Mouse (Mus musculus) mouse trophoblast stem cell (cell line): ENCODE results near the gene Trim63.
"Not testable (repeated sequence)": the region's sequence is repeated elsewhere in the genome, so short reads cannot be mapped to it uniquely, and the experiment has no call there.

Source experiments
- in situ Hi-C, 2 experiments: fragments of 300-500 bp; cut with MseI, MboI; formaldehyde crosslinking; loops; 2 replicates in 1 of 2; 3 replicates in 1 of 2; pipeline ENCODE4 v1.15.1; 2025

Gene Trim63

DNA sequence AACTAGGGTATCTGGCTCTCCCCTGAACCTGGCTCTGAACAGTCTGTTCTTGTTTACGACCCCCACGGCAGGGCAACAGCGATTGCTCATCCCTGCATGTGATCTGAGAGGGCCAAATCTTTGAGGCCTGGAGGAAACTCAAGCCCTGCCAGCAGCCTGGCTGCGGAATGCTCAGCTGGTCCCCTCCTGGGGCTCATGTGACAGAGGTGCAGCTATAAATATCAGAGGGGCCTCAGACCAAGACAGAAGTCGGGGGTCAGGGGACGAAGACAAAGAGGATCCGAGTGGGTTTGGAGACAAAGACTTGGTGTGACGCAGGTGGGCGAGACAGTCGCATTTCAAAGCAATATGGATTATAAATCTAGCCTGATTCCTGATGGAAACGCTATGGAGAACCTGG is at the start of gene Trim63:
Gene Trim63, plus strand, starts transcription at position 245 of the 400 bp plus-strand sequence.
- in situ Hi-C loops, result loop anchor here in 1 of 2 experiments (5.0 to 10.0 kb wide), 2 partner anchors 77 to 160 kb away; no protein-coding TSS in a partner anchor

DNA sequence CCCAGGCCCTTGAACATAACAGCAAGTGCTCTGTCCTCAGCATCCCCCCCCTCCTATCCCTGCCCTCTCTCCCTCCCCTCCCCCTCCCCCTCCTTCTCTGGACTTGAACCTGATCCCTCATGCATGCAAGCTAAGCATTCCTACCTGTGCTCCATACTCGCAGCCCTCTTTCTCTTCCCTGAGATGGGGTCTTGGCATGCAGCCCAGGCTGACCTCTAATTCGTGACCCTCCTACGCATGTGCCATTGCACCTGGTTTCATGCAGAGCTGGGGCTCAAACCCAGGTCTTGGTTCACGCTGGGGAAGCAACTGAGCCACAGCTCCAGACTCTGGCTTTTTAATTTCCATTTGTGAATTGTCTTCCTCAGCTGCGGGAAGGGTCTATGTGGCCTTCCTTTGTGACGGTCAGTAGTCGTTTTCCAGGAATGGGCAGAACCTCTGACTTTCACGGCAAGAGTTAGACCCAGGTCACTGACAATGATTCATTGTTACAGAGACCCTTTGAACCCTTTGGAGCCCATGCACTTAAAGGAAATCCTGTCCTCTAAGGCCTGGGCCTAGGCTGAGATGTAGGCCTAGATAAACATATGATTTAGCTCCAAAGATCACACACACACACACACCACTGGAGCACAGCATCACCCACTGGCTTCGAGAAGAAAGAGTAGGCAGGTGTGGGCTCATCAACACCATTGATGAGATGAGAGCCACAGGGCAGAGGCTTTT is 48.9 kb upstream of the Trim63 start:
- in situ Hi-C loops, result no loop called here

DNA sequence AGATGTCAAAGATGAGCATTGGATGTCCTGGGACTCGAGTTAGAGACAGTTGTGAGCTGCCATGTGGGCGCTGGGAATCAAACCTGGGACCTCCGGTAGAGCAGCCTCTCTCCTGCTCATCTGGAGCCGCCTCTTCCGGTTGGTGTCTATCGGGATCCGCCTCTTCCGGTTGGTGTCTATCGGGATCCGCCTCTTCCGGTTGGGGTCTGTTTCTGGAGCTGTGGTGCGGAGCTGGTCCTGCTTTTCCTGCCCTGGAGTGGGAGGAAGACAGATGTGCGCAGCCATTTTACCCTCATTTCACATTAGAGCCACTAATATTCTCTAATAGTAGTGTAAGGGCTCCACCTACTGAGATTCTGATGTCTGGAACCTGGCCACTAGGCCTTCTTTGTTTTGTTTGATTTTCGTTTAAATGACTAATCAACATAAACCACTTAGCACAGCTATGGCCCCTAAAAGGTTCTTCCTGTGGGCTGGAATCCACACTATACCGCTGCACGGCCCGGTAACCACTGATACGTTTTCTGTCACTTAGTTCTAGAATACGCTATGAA is 46.7 kb upstream of the Trim63 start:
- in situ Hi-C loops, result no loop called here

DNA sequence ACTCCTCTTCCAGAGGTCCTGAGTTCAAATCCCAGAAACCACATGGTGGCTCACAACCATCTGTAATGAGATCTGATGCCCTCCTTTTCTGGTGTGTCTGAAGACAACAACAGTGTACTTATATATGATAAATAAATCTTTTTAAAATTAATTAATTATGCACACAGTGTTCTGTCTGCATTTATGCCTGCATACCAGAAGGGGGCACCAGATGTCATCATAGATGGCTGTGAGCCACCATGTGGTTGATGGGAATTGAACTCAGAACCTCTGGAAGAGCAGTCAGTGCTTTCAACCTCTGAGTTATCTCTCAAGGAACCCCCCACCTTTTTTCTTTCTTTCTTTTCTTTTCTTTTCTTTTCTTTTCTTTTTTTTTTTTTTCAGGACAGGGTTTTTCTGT is 45.3 kb upstream of the Trim63 start:
- in situ Hi-C loops, result not testable (repeated sequence)

DNA sequence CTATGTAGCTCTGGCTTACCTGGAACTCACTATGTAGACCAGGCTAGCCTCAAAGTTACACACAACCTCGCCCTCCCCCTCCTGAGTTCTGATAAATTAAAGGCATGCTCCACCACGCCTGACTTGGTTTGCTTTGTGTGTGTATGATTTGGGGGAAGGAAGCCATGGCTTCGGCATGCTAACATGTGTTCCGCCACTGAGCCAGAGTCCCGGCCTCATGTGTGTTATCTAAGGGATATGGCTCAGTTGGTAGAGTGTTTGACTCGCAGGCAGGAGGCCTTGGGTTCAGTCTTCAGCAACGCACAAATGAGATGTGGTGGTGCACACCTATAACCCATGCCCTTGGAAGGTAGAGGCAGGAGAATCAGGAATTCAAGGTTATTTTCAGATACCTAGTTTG is 42.9 kb upstream of the Trim63 start:
- in situ Hi-C loops, result no loop called here

DNA sequence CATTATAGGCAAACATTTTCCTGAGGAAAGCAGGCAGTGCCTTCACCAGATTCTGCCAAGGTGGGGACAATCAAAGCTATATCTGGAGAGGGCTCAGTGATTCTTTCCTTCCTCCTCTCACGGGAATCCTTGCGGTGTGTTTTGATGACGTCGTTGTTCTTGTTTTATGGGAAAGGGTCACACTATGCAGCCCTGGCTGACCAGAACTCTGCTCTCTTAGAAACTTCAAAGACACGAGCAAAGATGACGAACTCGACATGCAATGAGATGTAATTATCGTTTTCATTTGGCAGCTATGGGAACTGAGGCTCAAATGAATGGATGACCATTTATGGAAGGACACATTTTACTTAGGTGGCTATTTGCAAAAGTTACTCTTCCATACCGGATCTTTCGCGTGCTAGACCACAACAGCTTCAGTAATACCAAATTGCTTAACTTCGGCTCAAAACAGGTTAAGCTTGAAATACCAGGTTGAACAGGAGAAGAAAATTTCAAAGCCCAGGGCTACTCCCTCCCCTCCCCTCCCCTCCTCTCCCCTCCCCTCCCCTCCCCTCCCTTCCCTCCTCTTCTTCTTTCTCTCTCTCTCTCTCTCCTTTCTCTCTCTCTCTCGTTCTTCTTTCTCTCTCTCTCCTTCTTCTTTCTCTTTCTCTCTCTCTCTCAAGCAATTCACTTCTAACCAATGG is 42.0 kb upstream of the Trim63 start:
- in situ Hi-C loops, result no loop called here

DNA sequence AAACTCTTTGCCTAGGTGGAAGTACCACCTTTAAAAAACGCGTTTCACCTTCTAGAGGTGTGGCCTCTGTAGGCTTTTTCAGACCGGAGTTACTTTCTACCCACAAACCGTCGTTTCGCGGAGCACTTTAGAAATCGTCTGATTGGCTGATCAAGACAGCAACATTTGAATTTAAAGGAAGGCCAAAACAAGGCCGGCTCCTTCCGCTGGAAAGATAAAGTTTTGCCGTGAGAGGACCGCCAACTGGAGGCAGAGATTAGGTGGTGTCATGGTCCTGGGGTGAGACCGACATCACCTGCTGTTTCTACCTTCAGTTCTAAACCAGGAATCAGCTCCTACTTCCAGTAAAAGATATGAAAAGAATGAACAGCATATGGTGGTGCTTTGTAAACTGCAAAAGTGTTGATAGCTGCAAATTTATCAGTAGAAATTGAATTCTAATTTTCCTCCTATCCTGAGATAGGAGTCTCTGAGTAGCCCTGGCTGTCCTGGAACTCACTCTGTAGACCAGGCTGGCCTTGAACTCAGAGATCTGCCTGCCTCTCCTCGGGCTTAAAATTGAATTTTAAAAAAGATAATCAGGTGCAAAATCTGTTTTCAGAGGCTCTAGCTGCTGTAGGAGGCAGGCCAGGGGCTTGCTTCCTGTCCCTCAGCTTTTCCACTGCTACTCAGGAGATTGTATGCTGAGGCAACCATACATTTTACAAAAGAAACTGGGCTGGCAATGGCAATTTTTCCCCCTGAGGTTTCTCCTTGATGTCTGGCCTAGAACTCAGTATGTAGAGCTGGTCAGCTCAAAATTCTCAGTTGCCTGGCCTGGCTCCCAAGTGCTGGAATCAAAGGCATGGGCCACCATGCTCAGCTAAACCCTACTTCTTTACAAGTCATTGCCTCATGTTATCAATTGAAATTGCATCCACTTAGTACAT is 41.2 kb upstream of the Trim63 start:
- in situ Hi-C loops, result no loop called here

DNA sequence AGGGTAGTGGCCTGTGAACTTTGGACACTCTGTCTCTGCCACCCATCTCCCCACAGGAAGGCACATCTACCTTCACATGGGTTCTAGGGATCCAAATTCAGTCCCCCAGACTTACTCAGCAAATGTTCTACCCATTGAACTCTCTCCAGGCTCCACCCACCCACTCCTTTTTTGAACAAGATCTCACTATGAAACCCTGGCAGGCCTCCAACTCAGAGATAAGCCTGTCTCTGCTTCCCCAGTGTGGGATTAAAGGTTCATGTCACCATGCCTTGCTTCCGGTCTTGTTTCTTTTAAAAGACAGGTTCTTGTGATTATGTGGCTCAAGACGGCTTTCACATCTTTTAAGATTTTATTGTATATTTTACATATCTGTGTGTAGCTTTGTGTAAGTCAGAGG is 30.0 kb upstream of the Trim63 start:
- in situ Hi-C loops, result no loop called here

DNA sequence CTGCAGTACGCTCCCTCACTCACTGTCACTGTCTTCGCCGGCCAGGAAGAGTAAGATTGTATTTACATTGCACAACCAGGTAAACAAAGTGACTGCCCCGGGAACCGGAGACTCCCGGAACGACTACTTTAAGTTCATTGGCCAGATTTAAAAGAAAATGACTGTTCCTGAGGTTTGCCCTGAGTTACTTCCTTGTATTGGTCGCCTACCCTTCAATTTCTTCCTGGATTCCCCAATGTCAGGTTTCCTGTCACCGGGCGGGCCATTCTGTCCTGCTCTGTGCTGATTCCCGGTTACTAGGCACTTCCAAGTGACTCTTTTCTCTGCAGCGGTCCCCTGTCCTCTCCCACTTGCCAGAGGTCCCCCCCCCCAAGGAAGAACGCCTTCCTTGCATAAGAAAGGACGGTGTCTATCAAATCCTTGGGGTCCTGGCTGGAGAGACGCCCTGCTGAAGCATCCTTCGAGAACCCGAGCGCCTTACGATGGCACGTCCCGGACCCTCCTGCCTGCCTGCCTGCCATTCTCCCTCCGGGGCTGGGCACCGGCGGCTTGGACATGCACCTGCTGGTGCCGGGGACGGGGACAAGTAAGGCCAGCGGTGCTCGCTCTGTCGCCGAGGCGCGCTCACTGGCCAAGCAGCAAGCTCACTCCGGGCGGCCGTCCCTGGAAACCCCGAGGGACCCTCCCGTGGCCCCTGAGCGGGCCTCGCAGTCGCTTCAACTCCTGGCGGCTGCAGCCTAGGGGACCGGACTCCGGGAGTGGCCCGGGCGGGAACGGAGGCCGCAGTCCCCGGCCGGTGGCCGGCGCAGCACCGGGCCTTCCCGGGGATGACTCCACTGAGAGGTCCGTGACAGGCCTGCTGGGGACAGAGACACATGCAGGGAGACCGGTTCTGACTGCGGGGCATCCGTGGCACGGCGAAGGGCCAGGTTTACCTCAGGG is 28.4 kb upstream of the Trim63 start:
- in situ Hi-C loops, result no loop called here

DNA sequence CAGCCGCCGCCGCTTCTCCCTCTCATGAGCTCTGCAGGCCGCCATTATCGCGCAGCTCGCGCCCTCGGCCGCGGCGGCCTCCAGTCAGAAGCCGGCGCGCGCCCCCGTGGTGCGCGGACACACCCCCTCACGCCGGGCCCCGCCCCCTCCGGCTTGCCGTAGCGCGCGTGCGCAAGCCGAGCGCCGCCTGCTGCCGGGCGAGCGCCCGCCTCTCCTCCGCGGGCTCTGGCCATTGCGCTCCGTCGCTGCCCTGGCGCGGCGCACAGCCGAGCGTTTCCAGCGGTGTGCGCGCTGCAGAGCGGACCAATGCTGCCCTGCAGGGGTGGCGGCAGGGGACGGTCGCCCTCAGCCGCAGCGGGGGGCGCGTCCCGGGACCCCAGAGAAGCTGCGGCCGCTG is 27.8 kb upstream of the Trim63 start:
- in situ Hi-C loops, result no loop called here

DNA sequence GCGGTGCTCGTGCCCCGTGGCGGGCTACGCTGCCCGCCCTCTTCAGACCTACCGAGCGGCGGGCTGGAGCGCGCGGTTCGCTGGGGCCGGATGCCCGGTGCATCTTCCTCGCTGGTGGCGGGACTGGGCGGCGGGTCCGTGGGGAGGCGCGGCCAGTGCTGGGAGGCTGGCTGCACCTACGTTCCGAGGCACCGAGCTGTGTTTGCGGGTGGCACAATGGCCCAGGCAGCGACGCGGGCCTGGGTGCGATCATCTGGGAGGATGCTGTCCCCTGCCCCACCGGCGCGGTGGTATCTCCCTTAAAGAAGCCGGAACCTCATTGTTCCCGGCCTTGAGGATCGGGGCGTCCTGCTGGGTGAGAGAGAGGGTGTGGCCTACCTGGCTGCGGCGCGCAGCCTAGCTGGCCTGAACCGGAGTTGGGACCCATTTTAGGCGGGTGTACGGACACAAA is 27.3 kb upstream of the Trim63 start, which contains the start of gene Pdik1l:
Gene Pdik1l, minus strand, starts transcription at position 321 of the 451 bp plus-strand sequence.
- in situ Hi-C loops, result no loop called here

DNA sequence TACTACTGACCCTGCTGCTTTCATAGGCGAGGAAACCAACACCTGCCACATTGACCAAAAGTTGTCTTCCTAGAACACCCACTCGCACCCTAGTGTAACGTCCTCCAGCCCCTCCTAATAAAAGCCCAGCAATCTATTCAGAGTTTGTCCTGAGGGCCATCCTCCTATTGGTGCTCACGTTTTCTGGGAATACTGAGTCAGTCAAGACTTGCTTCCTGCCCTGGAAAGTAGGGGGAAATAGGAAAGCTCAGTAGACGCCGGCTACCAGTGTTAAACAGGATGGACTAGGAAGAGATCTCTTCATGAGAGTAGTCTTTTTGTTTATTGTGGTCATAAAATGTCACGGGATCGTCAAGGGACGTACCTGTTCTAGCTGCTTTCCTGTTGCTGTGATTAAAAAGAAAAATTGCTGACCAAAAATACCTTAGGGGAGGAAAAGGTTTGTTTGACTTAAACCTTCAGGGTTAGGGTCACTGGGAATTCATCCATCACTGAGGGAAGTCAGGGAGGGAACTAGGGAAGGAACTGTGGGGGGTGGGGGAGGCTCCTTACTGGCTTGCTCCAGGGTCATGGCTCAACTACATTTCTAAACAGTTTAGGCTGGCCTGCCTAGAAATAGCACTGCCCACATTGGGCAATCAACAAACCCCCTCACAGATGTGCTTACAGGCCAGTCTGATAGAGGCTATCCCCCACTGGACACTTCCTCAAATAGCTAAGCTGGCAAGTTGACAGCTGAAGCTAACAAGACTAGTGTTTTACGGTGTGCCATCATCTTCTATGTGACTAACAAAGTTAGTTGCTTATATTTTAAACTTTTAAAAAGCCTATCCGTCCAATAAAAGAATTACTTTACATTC is 26.3 kb upstream of the Trim63 start:
- in situ Hi-C loops, result no loop called here

DNA sequence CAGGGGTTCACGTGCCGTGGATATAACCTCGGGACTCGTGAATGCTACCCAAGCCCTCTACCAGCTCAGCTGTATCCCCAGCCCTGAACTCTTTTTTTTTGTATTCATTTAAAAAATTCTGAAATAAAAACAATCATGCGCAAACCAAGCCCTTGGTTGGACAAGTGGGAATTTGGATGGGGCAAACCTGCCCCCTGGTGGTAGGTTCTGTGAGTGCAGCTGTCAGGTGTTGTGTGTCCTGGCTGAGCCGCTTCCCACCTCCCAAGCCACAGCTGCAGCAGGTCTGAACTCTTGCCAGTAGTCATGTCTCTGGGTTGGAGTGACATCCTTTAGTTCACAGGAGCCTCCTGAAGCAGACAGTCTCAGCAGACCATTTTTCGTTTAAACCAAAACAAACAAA is 22.9 kb upstream of the Trim63 start:
- in situ Hi-C loops, result loop anchor here in 1 of 2 experiments (5.0 to 10.0 kb wide), 2 partner anchors 35 to 97 kb away; no protein-coding TSS in a partner anchor

DNA sequence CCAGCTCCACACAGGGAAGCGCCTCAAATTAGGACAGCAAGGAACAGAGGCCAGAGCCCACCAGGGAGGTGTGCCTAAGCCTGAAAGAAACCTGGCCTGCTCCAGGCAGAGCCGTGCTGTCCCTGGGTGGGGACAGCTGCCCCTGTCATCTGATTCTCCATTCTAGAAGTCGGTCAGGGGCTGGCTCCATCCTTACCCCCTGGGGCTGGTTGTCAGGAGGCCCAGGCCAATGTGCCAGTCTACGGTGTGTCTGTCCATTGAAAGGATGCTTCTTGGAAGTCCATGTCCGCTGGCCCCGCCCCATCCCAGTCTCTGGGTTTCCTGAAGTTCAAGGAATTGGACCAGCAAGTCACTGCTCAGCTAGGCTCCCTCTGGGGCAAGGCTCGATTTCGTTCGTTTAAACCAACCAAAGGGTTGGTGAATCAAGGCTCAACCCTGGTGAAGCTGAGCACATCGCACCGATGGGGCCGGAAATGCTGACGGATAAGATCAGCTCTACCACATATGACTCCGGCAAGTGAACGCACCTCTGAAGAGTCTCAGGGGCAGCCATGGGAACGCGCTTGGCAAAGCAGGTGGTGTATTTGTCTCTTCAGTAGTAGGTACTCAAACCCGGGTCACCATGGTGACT is 21.7 kb upstream of the Trim63 start:
- in situ Hi-C loops, result loop anchor here in 1 of 2 experiments (5.0 to 10.0 kb wide), 2 partner anchors 36 to 98 kb away; no protein-coding TSS in a partner anchor

DNA sequence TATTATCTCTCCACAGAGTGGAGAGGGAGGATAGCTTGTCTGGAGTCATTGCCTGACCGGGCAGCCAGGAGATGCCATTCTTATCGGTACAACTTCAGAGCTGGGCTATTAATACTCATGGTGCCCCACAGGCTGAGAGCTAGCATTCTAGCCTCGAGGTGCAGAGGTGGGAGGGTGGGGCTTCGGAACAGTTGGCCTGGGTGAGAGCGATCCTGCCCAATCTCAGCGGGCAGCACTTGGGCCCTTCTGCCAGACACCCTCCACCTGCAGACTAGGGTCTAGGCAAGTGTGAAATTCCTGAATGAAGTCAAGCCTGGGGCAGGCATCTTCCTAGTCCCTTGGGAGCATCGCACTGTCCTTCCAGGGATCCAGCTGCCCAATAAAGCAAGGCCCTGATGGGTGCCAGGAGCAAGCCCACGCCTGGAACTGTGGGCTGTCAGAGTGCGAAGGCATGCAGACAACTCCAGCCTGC is 21.2 kb upstream of the Trim63 start:
- in situ Hi-C loops, result loop anchor here in 1 of 2 experiments (5.0 to 10.0 kb wide), 2 partner anchors 36 to 99 kb away; no protein-coding TSS in a partner anchor

DNA sequence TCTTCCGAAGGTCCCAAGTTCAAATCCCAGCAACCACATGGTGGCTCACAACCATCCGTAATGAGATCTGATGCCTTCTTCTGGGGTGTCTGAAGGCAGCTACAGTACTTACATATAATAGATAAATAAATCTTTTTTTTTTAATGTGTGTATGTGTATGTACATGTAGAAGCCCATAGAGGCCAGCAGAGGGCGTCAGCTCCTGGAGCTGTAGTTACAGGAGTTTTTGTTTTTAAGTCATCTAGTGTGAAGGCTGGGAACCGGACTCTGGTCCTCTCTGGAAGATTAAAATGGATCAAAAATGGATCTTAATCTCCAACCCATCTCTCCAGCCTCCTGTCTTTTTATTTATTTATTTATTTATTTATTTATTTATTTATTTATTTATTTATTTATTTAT is 18.8 kb upstream of the Trim63 start:
- in situ Hi-C loops, result loop anchor here in 1 of 2 experiments (10.0 kb wide), 1 partner anchor 101 kb away; no protein-coding TSS in a partner anchor

DNA sequence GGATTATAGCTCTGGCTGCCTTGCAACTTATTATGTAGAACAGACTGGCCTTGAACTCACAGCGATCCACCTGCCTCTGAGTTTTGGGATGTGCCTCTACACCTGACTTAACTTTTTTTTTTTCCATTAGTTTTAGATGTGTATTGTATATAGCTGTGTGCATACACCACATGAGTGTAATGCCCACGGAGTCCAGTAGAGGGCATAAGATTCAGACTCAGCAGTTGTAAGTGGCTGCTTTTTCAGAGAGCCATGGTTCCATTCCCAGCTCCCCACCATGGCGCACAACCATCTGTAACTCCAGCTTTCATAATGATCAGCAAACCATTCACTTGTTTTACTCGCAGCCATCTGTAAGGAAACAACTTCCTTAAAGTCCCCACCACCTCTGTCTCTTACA is 18.4 kb upstream of the Trim63 start:
- in situ Hi-C loops, result loop anchor here in 1 of 2 experiments (10.0 kb wide), 1 partner anchor 102 kb away; no protein-coding TSS in a partner anchor

DNA sequence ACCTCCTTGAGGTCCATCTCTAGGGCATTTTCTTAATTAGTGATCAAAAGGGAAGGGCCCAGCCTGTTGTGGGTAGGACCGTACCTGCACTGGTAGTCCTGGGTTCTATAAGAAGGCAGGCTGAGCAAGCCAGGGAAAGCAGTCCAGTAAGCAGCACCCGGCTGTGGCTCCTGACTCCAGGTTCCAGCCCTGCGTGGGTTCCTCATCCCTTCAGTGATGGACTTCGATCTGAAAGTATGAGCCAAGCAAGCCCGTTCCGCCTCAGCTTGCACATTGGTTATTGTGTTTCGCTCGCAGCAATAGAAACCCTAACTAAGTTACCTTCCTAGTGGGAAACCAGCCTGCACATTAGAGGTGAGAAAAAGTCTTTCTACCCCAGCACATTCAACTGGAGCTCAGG is 17.6 kb upstream of the Trim63 start:
- in situ Hi-C loops, result loop anchor here in 1 of 2 experiments (10.0 kb wide), 1 partner anchor 103 kb away; no protein-coding TSS in a partner anchor
